Mouse (Mus musculus) A20 (cell line): ENCODE results near the gene Gm20388.

Source experiments
- DNase-seq: peaks from one replicate; pipeline ENCODE4 v3.0.0-alpha.2; 2011; ENCODE audit warnings: low read depth, low spot score

Gm20388 gene

DNA sequence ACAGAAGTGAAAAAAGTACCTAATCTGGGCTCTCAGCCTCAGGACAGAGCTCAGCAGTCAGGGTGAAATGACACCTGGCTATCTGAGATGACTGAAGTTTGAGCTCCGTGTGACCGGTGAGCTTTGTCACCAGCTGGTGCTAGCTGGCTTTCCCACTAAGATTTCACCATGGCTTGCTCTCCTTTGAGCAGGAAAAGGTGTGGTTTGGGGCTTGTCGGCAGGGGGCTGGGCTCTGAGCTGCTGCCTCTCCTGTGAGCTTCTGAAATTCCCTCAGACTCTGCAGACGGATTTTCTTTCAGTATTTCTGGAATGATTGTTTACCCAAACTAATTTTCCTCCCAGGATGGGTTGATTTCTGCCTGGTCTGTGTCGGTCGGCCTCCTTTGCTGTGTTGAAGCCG lies 4395.9 kb downstream of the Gm20388 start:
- DNase-seq, result no peak

DNA sequence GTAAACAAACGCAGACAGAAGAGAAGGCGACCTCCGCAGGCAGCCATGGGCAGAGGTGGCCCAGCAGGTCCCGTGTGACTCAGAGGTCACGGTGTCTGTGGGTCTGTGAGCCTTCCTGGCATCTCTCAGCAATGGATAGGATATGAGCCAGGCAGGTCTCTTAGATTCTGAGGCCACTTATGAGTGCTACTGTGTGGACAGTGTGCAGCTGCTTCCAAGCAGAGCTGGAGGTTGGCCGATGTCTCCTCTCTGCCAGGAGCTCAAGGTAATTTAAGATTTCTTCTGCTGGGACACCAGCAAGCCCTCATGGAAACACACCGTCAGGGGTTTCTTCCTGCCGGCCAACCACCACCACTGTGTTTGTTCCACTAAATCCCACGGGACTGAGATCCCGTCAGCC lies 4397.1 kb downstream of the Gm20388 start:
- no peak for DNase-seq

DNA sequence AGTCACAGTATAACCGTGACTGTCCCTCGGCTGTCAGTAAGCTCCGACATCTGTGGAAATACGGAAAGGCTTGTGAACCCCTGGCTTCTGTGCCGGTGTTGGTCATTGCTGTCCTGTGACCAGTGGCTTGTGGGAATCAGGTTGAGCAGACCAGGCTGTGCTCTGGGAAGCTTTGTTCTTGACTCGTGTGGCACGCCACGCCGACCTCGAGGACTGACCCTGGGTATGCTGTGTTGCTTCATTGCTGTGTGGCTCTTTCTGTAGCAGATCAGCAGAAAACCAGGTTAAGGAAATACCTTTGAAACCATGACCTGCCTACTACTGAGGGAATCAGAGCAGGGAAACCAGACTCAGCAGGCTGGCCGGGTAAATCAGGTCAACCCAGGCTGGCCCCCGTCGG lies 4399.9 kb downstream of the Gm20388 start:
- no peak for DNase-seq

DNA sequence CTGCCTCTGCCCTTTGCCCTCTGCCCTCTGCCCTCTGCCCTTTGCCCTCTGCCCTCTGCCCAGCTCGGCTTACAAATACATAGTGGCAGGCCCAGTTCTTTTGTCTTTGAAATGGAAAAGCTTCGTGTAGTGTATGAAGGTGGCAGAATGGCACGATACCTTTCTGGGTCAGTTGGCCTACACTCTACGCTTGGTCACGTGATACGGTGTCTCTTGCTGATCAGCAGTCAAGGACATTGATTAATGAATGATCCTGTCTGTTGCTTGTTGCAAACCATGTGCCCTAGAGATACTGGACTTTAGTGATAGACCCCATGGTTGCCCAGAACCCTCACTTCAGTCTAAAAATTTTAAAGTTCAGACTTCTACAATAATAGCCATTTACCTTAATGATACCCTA lies 4400.5 kb downstream of the Gm20388 start:
- no peak for DNase-seq

DNA sequence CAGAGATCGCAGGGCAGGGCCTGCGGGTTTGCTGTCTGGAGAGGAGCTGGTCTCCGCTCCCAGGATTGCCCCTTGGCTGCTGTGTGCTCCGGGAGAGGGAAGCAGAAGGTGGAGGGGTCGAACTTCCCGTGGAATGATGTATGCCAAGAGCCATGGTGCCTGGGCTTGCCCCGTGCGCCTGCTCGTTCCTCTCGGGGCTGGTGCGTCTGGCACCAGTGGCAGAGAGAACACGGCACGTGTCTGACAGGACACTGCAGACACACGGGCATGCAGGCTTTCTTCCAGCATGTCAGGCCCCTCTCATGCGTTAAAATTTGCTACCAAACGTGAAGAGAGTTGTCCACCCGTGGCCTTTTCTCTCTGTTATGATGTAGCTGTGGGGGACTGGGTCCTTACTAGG lies 4401.1 kb downstream of the Gm20388 start:
- no peak for DNase-seq

DNA sequence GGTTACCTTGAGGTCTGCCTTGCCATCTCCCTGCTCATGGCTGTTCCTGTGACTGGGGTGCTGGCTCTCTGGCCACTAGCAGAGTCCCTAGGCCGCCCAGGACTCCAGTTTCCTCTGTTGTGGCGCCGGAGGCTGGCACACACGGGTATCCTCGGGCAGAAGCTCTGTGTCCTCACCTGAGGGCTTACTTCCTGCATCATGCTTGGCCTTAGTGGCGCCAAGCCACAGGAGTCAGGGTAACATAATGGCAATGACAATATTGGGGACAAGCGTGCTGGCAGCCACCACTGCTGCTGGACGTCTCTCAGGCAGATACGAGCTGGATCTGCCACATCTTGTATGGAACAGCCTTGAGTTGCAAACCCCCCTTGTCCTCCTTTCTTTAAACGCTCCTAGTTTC lies 4401.6 kb downstream of the Gm20388 start:
- DNase-seq, result no peak

DNA sequence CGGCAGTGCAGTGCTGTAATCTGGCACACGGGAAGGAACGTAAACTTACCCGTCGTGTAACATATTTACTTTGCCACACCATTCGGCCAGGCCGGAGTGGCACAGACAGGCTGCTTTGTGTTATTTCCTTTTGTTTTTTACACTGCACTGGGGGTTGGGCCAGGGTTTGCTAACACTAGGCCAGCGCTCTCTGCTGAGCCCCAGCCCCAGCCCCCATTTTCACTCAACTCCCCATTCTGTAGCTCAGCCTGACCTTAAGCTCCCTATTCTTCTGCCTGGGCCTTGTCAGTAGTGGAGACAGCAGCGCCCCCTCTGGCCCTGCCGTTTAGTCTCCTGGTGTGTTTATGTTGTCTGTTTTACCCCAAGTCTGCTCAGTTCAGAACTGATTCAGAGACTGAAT lies 4404.2 kb downstream of the Gm20388 start:
- peak; percentile 29 for DNase-seq

DNA sequence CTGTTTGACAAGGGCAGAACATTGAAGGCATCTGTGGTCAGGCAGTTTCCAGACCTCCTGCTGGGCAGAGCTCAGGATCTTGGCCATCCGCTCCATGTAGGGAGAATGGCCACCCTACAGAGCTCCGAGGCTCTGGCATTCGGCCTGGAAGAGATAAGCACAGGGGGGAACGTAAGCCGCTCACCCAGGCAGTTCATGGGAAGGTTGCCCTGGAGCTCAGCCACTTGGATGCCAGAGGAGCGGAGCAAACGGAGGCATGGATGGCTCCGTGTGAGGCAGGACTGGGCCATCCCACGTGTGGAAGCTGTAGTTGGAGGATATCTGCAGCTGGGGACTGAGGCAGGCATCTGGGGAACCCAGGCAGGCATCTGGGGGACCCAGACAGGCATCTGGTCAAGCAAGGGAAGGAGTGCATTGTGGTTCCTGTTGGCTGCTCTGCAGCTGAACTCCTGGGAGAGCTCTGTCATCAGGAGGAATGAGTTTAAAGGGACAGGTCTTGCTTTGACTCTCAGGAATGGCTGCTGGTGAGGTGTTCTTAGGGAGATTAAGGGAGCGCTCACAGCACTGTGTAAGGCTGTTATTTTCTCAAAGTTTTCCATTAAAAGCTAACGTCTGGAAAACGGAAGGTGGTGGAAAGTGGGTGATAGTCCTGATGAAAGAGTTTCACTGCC lies 4406.0 kb downstream of the Gm20388 start:
- no peak for DNase-seq

DNA sequence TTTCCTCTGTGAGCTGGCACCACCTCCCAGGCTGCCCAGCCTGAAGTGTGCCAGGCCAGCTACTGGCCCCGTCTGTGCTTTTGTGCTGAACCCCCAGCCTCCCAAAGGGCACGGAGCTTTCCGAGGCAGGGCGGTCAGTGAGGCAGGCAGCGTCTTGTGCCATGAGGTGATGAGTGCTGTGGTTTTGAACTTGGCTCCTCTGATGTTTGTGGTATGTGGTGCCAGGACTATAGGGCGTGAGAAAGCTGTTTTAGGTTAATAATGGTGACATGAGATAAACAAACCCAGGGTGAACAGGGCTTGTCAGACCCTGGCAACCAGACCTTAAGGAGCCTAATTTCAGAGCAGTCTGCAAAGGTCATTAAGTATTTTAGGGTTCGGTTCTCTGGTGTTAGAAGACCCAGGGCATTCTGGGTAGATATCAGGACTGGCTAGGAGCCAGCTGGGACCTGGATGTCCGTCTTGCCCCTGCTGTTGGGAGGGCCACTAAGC lies 4406.6 kb downstream of the Gm20388 start:
- no peak for DNase-seq

DNA sequence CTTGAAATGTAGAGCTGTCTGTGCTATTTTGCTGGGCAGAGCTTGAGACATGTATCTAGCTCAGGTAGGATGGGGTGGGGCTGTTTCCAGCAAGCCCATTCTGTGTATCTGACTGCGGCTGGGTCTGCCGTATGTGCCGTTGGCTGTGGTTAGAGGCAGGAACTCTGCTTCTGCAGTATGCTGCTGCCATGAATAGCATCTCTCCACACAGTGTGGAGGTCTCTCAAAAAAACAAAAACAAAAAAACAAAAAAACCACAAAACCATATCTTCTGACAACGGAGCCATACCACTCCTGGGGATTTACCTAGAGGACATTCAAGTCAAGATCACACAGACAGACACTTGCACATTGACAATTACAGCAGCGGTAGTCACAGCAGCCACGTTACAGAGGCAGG lies 4407.2 kb downstream of the Gm20388 start:
- no peak for DNase-seq

DNA sequence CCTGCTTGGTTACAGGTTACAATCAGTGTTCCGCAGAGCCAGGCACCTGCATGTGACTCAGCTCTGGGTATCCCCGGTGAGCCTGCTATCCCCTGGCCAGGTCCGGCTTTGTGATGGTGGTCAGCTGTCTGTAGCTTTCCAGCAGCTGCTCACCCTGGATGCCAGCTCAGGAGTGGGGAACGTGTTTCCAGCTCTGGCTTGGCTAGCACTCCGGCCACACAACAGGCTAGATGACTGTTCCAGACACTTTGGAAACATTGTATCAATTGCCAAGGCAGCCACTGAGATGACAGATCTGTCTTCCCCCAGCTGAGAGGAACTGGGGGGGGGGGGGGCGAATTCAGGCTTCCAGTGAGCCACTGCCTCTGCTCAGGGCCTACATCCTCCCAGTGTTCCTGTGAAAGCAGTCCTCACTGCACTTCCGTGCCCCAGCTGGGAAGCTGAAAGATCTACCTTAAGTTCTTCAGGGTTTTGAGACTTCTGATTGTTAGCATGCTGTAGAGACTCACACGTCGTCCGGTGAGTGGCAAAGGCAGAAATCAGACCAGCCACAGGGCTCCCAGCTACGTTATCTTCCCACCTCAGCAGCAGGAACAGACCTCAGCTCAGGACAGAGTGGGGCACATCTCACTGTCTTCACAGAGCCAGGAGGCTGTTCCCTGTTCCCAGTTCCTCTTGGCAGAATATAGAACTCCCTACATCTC lies 4408.1 kb downstream of the Gm20388 start:
- DNase-seq, result no peak

DNA sequence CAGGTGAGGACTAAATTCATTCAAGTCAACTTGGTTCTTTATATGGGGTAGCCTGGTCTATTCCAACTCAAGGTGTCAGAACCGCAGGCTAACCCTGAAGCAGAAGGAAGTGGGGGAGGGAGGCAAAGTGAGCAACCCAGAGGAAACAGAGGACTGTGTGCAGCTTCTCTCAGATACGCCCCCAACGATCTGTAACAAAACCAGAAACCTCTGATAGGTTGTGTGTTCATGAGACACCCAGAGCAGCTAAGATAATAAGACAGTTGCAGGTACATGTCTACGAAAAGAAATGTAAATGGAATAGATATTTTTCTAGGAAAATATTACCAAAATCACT lies 4408.6 kb downstream of the Gm20388 start:
- DNase-seq, result no peak

DNA sequence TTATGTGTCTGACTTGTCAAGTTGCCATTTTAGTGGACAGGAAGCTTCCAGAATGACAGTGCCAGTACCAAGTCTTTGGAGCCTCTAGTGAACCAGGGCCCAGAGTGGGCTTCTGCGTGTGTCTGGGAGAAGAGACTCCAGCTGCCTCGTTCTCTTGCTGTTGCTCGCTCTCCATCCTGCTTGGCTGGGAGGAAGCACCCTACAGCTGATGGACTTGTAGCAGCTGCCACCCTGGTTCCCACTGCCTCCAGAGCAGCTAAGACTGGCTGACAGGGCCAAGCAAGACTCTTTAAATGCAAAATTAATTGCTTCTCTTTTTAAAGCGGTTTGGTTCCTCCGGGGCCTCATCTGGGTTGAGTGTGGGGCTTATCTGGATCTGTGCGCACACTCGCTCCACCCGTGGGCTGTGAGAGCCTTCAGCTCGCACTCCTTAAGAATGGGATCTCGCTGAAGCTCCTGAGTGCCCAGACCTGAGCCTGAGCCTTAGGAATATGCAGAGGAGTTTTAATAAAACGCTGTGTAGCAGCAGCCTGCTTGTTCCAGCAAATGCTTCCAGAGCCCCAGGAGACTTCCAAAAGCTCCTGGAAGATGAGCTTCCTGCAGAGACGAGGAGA lies 4410.7 kb downstream of the Gm20388 start:
- DNase-seq, result no peak

DNA sequence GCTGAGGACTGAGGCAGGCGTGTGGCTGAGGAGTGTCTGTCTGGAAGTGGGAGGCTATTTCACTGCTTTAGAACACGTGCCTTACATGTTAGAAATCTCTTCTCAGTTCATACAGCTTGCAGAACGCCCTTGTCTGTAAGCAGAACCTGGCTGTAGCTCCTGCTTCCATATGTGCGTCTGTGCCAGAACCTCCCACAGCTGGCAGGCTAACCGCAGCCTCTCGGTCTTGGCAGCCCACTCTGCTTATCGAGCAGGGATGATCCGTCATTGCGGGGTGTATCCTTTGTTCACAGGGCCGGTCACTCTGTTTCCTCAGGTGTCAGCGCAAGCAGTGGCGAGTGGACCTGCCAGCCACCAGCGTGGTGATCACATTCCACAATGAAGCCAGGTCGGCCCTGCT lies 4412.7 kb downstream of the Gm20388 start:
- DNase-seq, result no peak

DNA sequence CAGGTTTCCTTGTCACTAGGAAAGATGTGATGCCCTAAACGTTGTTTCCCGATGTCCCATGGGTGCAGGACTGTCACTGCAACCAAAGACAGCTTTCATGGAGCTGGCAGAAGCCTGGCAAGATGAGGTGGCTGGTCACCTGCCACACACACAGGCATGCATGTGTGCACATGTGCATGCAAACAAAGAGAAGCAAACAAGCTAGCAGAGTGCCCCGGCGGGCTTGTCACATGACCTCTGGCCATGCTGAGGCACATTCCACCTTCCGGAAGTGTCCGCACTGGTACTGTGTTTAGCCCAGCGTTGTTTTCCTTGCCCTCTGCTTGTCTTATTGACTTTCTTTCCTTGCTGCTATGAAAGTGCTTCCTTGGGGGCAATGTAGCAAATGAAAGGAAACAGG lies 4417.6 kb downstream of the Gm20388 start:
- no peak for DNase-seq

DNA sequence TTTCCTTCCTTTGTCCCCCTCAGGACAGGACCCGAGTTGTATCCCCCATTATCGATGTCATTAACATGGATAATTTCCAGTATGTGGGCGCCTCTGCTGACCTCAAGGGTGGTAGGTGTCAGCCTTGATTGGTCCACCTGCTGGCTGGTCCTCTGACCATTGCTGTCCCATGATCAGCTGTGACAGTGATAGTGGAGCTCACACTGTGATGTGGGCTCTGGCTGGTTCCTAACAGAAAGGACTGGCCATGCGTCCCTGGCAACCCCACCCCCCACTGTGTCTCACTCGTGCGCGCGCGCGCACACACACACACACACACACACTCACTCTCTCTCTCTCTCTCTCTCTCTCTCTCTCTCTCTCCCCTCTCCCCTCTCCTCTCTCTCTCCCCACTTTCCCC lies 4419.0 kb downstream of the Gm20388 start:
- no peak for DNase-seq

DNA sequence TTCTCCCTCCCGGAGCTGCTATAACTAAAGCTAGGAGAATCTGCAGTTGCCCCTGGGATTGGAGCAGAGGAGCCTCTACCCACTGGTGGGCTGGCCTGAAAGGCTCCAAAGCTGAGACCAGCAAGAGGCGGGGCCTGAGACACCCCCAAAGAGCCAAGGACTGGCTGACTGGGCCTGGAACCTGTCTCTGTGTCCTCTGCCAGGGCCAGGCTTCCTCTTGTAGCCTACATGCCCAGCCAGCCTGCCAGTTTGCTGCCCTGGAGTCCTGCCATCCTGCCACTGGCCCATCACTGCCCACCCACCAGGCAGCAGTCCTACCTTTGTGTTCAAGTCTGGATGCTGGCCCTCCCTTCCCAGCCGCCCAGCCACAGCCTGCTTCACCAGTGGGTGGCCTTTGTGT lies 4419.8 kb downstream of the Gm20388 start:
- no peak for DNase-seq

DNA sequence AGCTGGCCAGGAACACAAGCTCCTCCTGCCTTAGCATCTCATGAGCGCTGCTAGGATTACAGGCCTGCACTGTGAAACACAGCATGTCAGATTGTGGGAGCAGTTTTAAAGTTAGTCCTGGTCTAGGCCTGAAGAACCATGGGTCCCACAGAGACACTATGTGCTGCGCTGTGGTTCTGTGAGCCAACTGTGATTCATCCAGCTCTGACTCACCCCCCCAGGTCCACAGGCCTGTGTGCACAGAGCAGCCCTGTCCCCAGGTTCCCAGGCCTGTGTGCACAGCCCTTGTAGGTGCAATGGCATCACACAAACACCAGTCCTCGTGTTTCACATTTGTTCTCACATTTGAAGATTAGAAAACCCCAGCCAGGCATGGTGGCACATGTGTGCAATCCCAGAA lies 4420.5 kb downstream of the Gm20388 start:
- no peak for DNase-seq

DNA sequence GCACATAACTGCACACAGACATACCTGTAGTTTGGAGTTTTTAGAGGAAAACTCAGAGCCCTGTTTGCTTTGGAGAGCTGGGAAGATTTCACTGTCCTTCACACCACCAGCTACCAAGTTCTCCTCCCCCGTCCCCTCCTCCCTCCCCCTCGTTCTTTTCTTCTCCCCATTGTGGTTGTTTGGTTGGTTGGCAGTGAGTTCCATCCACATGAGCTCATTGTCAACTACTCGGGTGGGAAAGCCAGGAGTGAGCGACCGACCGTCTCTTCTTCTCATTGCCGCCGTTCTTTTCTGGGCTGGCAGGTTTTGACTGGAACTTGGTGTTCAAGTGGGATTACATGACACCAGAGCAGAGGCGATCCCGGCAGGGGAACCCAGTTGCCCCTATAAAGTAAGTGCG lies 4421.1 kb downstream of the Gm20388 start:
- no peak for DNase-seq

DNA sequence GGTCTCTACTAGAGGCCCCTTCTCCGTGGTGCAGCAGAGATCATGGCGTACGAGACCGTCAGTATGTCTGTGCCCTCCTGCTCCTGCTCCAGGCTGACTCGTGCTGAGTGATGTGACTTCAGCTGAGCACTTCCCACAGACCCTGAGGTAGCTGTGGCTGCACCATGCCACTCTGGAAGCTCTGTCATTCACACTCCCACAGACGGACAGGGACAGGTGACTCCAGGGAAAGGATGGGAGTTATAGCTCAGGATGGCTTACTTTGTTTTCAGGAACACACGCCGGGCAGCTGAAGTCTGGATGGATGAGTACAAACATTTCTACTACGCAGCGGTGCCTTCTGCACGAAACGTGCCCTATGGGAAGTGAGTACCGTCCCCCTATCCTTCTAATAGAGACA lies 4425.7 kb downstream of the Gm20388 start:
- DNase-seq, result no peak

DNA sequence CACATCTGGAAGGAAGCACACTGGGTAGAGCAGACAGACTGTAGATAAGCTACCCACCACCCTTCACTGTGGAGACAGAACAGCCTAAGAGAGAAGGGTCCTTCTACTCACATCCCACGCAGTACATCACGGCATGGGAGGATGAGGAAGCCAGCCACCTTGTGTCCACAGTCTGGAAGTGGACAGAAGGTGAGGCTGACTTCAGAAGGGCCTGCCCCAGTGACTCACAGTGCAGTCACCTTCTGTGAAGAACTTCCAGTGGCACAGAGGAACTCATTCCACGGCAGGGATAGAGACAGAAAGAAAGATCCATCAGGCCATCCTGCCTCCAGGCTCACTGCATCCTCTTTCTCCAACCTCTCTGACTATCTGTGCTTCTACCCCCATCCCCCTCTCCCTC lies 4429.1 kb downstream of the Gm20388 start:
- no peak for DNase-seq

DNA sequence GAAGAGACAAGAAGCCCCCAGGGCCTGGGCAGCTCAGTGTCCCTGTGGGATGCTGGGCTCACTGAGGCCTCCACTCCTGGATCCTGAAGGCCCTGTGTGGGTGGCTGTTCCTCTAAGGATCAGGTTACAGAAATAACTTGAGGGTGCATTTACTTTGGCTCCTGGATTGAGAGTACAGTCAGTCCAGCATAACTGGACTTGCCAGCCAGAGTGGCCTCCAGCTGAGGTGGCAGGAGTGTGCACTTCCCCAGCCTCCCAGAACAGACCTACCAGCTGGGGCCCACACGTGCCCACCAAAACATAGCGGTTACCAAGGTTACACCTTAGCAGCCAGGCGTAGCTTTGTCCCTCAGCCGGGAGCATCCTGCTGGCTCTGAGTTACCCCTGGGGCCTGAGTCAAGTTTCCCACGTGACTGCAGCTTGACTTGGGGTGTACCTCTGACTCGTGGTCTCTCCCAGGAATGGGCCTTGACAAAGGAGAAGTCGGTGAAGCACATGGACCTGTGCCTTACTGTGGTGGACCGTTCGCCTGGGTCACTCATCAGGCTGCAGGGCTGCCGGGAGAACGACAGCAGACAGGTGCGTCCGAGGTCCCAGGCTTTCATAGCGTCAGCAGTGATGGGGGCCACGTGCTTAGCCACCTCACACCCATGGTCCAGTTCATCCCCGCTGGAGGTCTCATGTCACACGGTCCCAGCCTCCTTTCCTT lies 4429.9 kb downstream of the Gm20388 start:
- DNase-seq, result no peak

DNA sequence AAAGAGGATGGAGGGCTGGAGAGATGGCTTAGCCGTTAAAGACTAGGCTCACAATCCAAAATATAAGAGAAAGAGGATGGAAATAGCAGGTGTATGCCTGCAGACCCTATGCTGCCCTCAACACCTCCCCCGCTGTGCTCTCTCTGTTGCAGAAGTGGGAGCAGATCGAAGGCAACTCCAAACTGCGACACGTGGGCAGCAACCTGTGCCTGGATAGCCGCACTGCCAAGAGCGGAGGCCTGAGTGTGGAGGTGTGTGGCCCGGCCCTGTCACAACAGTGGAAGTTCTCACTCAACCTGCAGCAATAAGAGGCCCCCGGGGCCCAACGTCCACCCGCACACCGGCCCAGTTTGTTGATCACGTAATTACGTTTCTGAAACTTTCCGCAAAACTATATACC lies 4432.5 kb downstream of the Gm20388 start:
- no peak for DNase-seq
